Mouse (Mus musculus) spleen, adult 2 months (tissue): ENCODE results near the gene Fbf1.
A peak's percentile ranks its signal among the peaks of the same experiment; 100 is the strongest.

ENCODE experiments used
- CTCF ChIP-seq: fragments of 200-500 bp; IDR thresholded peaks from 2 replicates; pipeline ENCODE4 v1.5.1; 2011; ENCODE audit warnings: mild to moderate bottlenecking, inconsistent platforms; ENCODE audit not compliant: insufficient read depth, insufficient read length, insufficient replicate concordance; ENCODE audit errors: extremely low read depth
- POLR2A ChIP-seq: fragments of 200-500 bp; IDR thresholded peaks from 2 replicates; pipeline ENCODE4 v1.6.1; 2011; ENCODE audit warnings: low read depth, low read length, inconsistent platforms

DNA sequence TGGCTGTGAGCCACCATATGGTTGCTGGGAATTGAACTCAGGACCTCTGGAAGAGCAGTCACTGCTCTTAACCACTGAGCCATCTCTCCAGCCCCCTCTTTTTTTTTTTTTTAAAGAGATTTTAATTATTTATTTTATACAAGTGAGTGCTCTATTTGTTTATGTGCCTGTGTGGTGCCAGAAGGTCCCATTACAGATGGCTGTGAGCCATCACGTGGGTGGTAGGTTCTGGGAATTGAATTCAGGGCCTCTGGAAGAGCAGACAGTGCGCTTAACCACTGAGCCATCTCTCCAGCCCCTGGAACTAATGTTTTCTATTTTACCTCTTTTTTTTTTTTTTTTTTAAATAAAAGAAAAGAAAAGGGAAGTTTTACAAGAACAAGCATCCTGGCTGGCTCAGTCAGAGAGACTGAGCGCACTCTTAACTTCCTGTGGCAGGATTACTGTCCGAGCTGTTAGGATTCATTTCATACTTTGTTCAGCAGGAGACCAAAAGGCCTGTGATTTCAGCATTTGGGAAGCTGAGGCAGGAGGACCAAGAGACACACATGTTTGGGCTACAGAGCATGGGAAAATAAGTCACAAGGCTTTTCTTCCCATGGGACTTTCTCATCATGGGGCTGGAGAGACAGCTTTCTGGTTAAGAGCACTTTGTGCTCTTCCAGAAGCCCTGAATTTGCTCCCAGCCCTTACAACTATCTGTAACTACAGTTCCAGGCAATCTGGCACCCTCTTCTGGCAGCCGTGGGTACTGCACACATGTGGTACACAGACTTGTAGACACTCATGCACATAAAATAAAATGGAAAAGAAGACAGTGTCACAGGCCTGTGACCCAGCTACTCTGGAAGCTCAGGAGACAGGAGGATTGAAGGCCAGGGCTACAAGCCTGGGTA, 71.5 kb downstream of the Fbf1 start:
- no peak for TF ChIP-seq POLR2A
- peak; percentile 4; the same call in 1 of the 2 replicates for TF ChIP-seq CTCF
